Mouse (Mus musculus) liver, postnatal 0 days (tissue): ENCODE measurements at regions not wholly inside any gene's neighbourhood (a gene's known extent, or its start where the extent isn't known, plus 50 kb on each side); places are given as distances from the start of the nearest gene placed in this dataset.

Experiments used
- ATAC-seq: fragments of 200-750 bp; cut with Nextera tagmentation; 2 replicates; pipeline ENCODE4 v1.8.0; 2017; ENCODE audit warnings: mild to moderate bottlenecking, moderate library complexity
- DNase-seq: peaks from one replicate; pipeline ENCODE4 v3.0.0-alpha.2; 2016
- H3K27ac ChIP-seq: fragments of 300-500 bp; sonication (generic); 2 replicates; pipeline ENCODE4 v1.5.1; 2014; ENCODE audit warnings: antibody characterized with exemption, moderate library complexity, mild to moderate bottlenecking, low read depth
- H3K27me3 ChIP-seq: fragments of 300-500 bp; sonication (generic); 2 replicates; pipeline ENCODE4 v1.6.1; 2014; ENCODE audit warnings: low read length, control low read depth, mixed read lengths; ENCODE audit not compliant: insufficient read depth
- H3K36me3 ChIP-seq: fragments of 300-500 bp; sonication (generic); replicated peaks from 2 replicates; pipeline ENCODE4 v1.6.1; 2014; ENCODE audit warnings: mild to moderate bottlenecking, control low read depth, low read length, moderate library complexity, mixed read lengths; ENCODE audit not compliant: insufficient read depth
- H3K4me1 ChIP-seq: fragments of 300-500 bp; sonication (generic); 2 replicates; pipeline ENCODE4 v1.6.1; 2014; ENCODE audit warnings: antibody characterized with exemption, mild to moderate bottlenecking, control low read depth; ENCODE audit not compliant: insufficient read depth
- H3K4me2 ChIP-seq: fragments of 300-500 bp; sonication (generic); 2 replicates; pipeline ENCODE4 v1.6.1; 2014; ENCODE audit warnings: low read depth, mild to moderate bottlenecking, low read length, moderate library complexity, mixed read lengths
- H3K4me3 ChIP-seq: fragments of 300-500 bp; sonication (generic); 2 replicates; pipeline ENCODE4 v1.5.1; 2014; ENCODE audit warnings: low read depth, low read length
- H3K9ac ChIP-seq: fragments of 300-500 bp; sonication (generic); replicated peaks from 2 replicates; pipeline ENCODE4 v1.6.1; 2014; ENCODE audit warnings: mild to moderate bottlenecking, moderate library complexity
- H3K9me3 ChIP-seq: fragments of 300-500 bp; sonication (generic); 2 replicates; pipeline ENCODE4 v1.6.1; 2016; ENCODE audit warnings: mild to moderate bottlenecking, control low read depth, low read length, mixed read lengths
- CTCF ChIP-seq: sonication (generic); IDR thresholded peaks from 2 replicates; pipeline ENCODE4 v1.5.1; 2016; ENCODE audit warnings: antibody characterized with exemption, low read depth
- EP300 ChIP-seq: IDR thresholded peaks from 2 replicates; pipeline ENCODE4 v1.6.1; 2016; ENCODE audit warnings: antibody characterized with exemption, low read depth, mild to moderate bottlenecking
- WGBS: fragments of 180-500 bp; shearing (Covaris S2); extraction: QIAGEN DNeasy Blood & Tissue Kit; methylation state at CpG from one replicate; pipeline ENCODE4 v1.1.7; 2014; ENCODE audit not compliant: insufficient replicate concordance; 5-methylcytosine and 5-hydroxymethylcytosine counted together

- Histone ChIP-seq H3K9me3 (no peaks in the 10 kb centered on the region; the same call in 1 of the 2 replicates), H3K27me3 (no peaks in the 10 kb centered on the region), H3K4me2 (no peak overlapping the region), H3K36me3 (no peaks in the 10 kb centered on the region), H3K4me1 (no peaks in the 10 kb centered on the region), H3K4me3 (no peak overlapping the region), H3K27ac (no peak overlapping the region), H3K9ac (no peak overlapping the region)
- ATAC-seq (no peak), DNase-seq (no peak)
- TF ChIP-seq EP300 (no peak), CTCF (no peak)
Observed at GRCm38 (mm10) chr3:6866148-6866483, 245.9 kb upstream of the 1700008P02Rik start.

GRCm38 (mm10) chr3:6865462-6866147 lies 245.4 kb upstream of the 1700008P02Rik start:
- ATAC-seq (no peak), DNase-seq (no peak)
- H3K4me1 ChIP-seq, result no peaks in the 10 kb centered on the region
- H3K4me2 ChIP-seq, result no peak overlapping the region
- no peaks in the 10 kb centered on the region for H3K27me3 ChIP-seq
- H3K9me3 ChIP-seq, result no peaks in the 10 kb centered on the region; the same call in 1 of the 2 replicates
- no peaks in the 10 kb centered on the region for H3K36me3 ChIP-seq
- 65% methylated on average over 3 of the region's 3 CpGs for WGBS
- no peak for TF ChIP-seq CTCF
- no peak for TF ChIP-seq EP300
- no peak overlapping the region for H3K4me3 ChIP-seq
- no peak overlapping the region for H3K27ac ChIP-seq
- no peak overlapping the region for H3K9ac ChIP-seq

- Histone ChIP-seq H3K4me1 (no peaks in the 10 kb centered on the region), H3K27ac (no peak overlapping the region), H3K36me3 (no peaks in the 10 kb centered on the region), H3K9me3 (no peaks in the 10 kb centered on the region), H3K4me2 (no peak overlapping the region), H3K4me3 (no peak overlapping the region), H3K9ac (no peak overlapping the region), H3K27me3 (no peaks in the 10 kb centered on the region)
- DNase-seq (no peak), ATAC-seq (no peak)
- TF ChIP-seq EP300 (no peak), CTCF (no peak)
- WGBS, result 71% methylated on average over 2 of the region's 2 CpGs
Observed at GRCm38 (mm10) chr3:6859866-6860180, 239.6 kb upstream of the 1700008P02Rik start.

- no peak for DNase-seq
- Histone ChIP-seq H3K36me3 (no peaks in the 10 kb centered on the region), H3K9ac (no peak overlapping the region), H3K4me3 (no peak overlapping the region), H3K27ac (no peak overlapping the region), H3K4me1 (no peaks in the 10 kb centered on the region), H3K27me3 (no peaks in the 10 kb centered on the region), H3K9me3 (no peaks in the 10 kb centered on the region), H3K4me2 (no peak overlapping the region)
- TF ChIP-seq CTCF, result no peak
- TF ChIP-seq EP300, result no peak
- no peak for ATAC-seq
- WGBS, result 56% methylated on average over 4 of the region's 4 CpGs
Observed at GRCm38 (mm10) chr3:6858982-6859865, 239.0 kb upstream of the 1700008P02Rik start.

- Histone ChIP-seq H3K9me3 (no peaks in the 10 kb centered on the region), H3K9ac (no peak overlapping the region), H3K4me2 (no peak overlapping the region), H3K4me1 (no peaks in the 10 kb centered on the region), H3K36me3 (no peaks in the 10 kb centered on the region), H3K4me3 (no peak overlapping the region), H3K27ac (no peak overlapping the region), H3K27me3 (no peaks in the 10 kb centered on the region)
- WGBS, result 65% methylated on average over 7 of the region's 7 CpGs
- TF ChIP-seq CTCF (no peak), EP300 (no peak)
- DNase-seq, result no peak
- no peak for ATAC-seq
Observed at GRCm38 (mm10) chr3:6819332-6819731, 199.1 kb upstream of the 1700008P02Rik start.

GRCm38 (mm10) chr3:6812346-6812745 lies 192.1 kb upstream of the 1700008P02Rik start:
- 43% methylated on average over 2 of the region's 2 CpGs for WGBS
- no peaks in the 10 kb centered on the region for H3K4me1 ChIP-seq
- H3K9me3 ChIP-seq, result no peaks in the 10 kb centered on the region
- no peak for ATAC-seq
- no peak overlapping the region for H3K4me2 ChIP-seq
- no peak for DNase-seq
- H3K27me3 ChIP-seq, result no peaks in the 10 kb centered on the region
- no peak for TF ChIP-seq EP300
- TF ChIP-seq CTCF, result no peak
- H3K4me3 ChIP-seq, result no peak overlapping the region
- no peak overlapping the region for H3K27ac ChIP-seq
- no peaks in the 10 kb centered on the region for H3K36me3 ChIP-seq
- H3K9ac ChIP-seq, result no peak overlapping the region
